Mouse (Mus musculus): ENCODE results near the gene Ccdc148.

Gene Ccdc148

GRCm38 (mm10) chr2:59178960-59179359, 18.5 kb upstream of the Ccdc148 start:
- no peak for DNase-seq (ENCODE audit: low spot score)

GRCm38 (mm10) chr2:59178191-59178590, 17.7 kb upstream of the Ccdc148 start:
- DNase-seq (ENCODE audit: low spot score) = no peak

GRCm38 (mm10) chr2:59175926-59176325, 15.4 kb upstream of the Ccdc148 start:
- DNase-seq (ENCODE audit: low spot score) = no peak

- DNase-seq (ENCODE audit: low spot score) = no peak
These were observed 11.1 kb upstream of the Ccdc148 start for GRCm38 (mm10) chr2:59171533-59171932.

GRCm38 (mm10) chr2:59170593-59170992, 10.1 kb upstream of the Ccdc148 start:
- DNase-seq (ENCODE audit: low spot score) = no peak

GRCm38 (mm10) chr2:59170208-59170589, 9.7 kb upstream of the Ccdc148 start:
- DNase-seq (ENCODE audit: low spot score) = no peak

- DNase-seq (ENCODE audit: low spot score) = no peak
These were observed 9.2 kb upstream of the Ccdc148 start for GRCm38 (mm10) chr2:59169572-59170207.

- DNase-seq (ENCODE audit: low spot score) = no peak
These were observed 7.3 kb upstream of the Ccdc148 start for GRCm38 (mm10) chr2:59167830-59168229.

- DNase-seq (ENCODE audit: low spot score) = no peak
These were observed 6.5 kb upstream of the Ccdc148 start for GRCm38 (mm10) chr2:59166976-59167375.

GRCm38 (mm10) chr2:59162285-59162600, 1.8 kb upstream of the Ccdc148 start:
- no peak for DNase-seq (ENCODE audit: low spot score)

GRCm38 (mm10) chr2:59161441-59162284, 1.2 kb upstream of the Ccdc148 start:
- peak; percentile 89 for DNase-seq (ENCODE audit: low spot score)

- peak; percentile 50 for DNase-seq (ENCODE audit: low spot score)
These were observed 548 bp upstream of the Ccdc148 start for GRCm38 (mm10) chr2:59161021-59161440.

- DNase-seq (ENCODE audit: low spot score) = peak; percentile 45
These were observed 400 bp downstream of the Ccdc148 start for GRCm38 (mm10) chr2:59159961-59160604.

GRCm38 (mm10) chr2:59158117-59158516, 2.4 kb downstream of the Ccdc148 start:
- DNase-seq (ENCODE audit: low spot score) = no peak

GRCm38 (mm10) chr2:59155428-59155827, 5.1 kb downstream of the Ccdc148 start:
- DNase-seq (ENCODE audit: low spot score) = no peak

- DNase-seq (ENCODE audit: low spot score) = no peak
These were observed 29.4 kb downstream of the Ccdc148 start for GRCm38 (mm10) chr2:59131044-59131443.

- no peak for DNase-seq (ENCODE audit: low spot score)
These were observed 30.7 kb downstream of the Ccdc148 start for GRCm38 (mm10) chr2:59129821-59130220.

- no peak for DNase-seq (ENCODE audit: low spot score)
These were observed 31.5 kb downstream of the Ccdc148 start for GRCm38 (mm10) chr2:59129023-59129422.

GRCm38 (mm10) chr2:59055615-59056145, 104.8 kb downstream of the Ccdc148 start:
- DNase-seq (ENCODE audit: low spot score) = no peak

GRCm38 (mm10) chr2:59054339-59054738, 106.1 kb downstream of the Ccdc148 start:
- DNase-seq (ENCODE audit: low spot score) = no peak

GRCm38 (mm10) chr2:59053461-59054039, 106.9 kb downstream of the Ccdc148 start:
- no peak for DNase-seq (ENCODE audit: low spot score)

GRCm38 (mm10) chr2:59050245-59050824, 110.1 kb downstream of the Ccdc148 start:
- no peak for DNase-seq (ENCODE audit: low spot score)
